Mouse (Mus musculus): ENCODE results near the gene Fam118b.
A peak's percentile ranks its signal among the peaks of the same experiment; 100 is the strongest.

Fam118b gene

GRCm38 (mm10) chr9:35264509-35264908, 3.1 kb downstream of the Fam118b start:
- DNase-seq (ENCODE audit: low read depth, low spot score): no peak

- no peak for DNase-seq (ENCODE audit: low read depth, low spot score)
Measured at GRCm38 (mm10) chr9:35263431-35263830, 4.2 kb downstream of the Fam118b start.

GRCm38 (mm10) chr9:35262418-35262817, 5.2 kb downstream of the Fam118b start:
- DNase-seq (ENCODE audit: low read depth, low spot score): no peak

- DNase-seq (ENCODE audit: low read depth, low spot score): no peak
Measured at GRCm38 (mm10) chr9:35257365-35257764, 10.2 kb downstream of the Fam118b start.

GRCm38 (mm10) chr9:35249476-35249875, 18.1 kb downstream of the Fam118b start:
- no peak for DNase-seq (ENCODE audit: low read depth, low spot score)

- DNase-seq (ENCODE audit: low read depth, low spot score): no peak
Measured at GRCm38 (mm10) chr9:35247405-35247804, 20.2 kb downstream of the Fam118b start.

- DNase-seq (ENCODE audit: low read depth, low spot score): no peak
Measured at GRCm38 (mm10) chr9:35239734-35240133, 27.9 kb downstream of the Fam118b start.

- DNase-seq (ENCODE audit: low read depth, low spot score): no peak
Measured at GRCm38 (mm10) chr9:35238915-35239571, 28.6 kb downstream of the Fam118b start.

GRCm38 (mm10) chr9:35238371-35238770, 29.2 kb downstream of the Fam118b start:
- no peak for DNase-seq (ENCODE audit: low read depth, low spot score)

- DNase-seq (ENCODE audit: low read depth, low spot score): no peak
Measured at GRCm38 (mm10) chr9:35235996-35236395, 31.6 kb downstream of the Fam118b start.

GRCm38 (mm10) chr9:35228671-35229070, 38.9 kb downstream of the Fam118b start:
- DNase-seq (ENCODE audit: low read depth, low spot score): no peak

GRCm38 (mm10) chr9:35223466-35223865, 44.1 kb downstream of the Fam118b start:
- no peak for DNase-seq (ENCODE audit: low read depth, low spot score)

GRCm38 (mm10) chr9:35217963-35218362, 49.6 kb downstream of the Fam118b start:
- DNase-seq (ENCODE audit: low read depth, low spot score): no peak

- DNase-seq (ENCODE audit: low read depth, low spot score): peak; percentile 32
Measured at GRCm38 (mm10) chr9:35211573-35212511, 55.8 kb downstream of the Fam118b start.

- peak; percentile 99 for DNase-seq (ENCODE audit: low read depth, low spot score)
Measured at GRCm38 (mm10) chr9:35210542-35211474, 56.8 kb downstream of the Fam118b start, which contains the start of gene Foxred1. Gene Foxred1, minus strand, starts transcription at chr9:35211055.

GRCm38 (mm10) chr9:35204421-35204820, 63.2 kb downstream of the Fam118b start:
- DNase-seq (ENCODE audit: low read depth, low spot score): no peak

- no peak for DNase-seq (ENCODE audit: low read depth, low spot score)
Measured at GRCm38 (mm10) chr9:35203536-35203935, 64.1 kb downstream of the Fam118b start.

GRCm38 (mm10) chr9:35200529-35201060, 67.0 kb downstream of the Fam118b start:
- DNase-seq (ENCODE audit: low read depth, low spot score): no peak

GRCm38 (mm10) chr9:35199772-35200471, 67.7 kb downstream of the Fam118b start, which contains the start of the genes Srpr and Tirap:
Gene Srpr, plus strand, starts transcription at chr9:35200175.
Gene Tirap, minus strand, starts transcription at chr9:35200291.
- DNase-seq (ENCODE audit: low read depth, low spot score): peak; percentile 85

GRCm38 (mm10) chr9:35198945-35199771, 68.4 kb downstream of the Fam118b start:
- peak; percentile 44 for DNase-seq (ENCODE audit: low read depth, low spot score)
